Mouse (Mus musculus) R1 (cell line): ENCODE data around the gene Sephs2.
"Not testable (repeated sequence)": the region's sequence is repeated elsewhere in the genome, so short reads cannot be mapped to it uniquely, and the experiment has no call there.

ENCODE experiments used
- DNase-seq: peaks from one replicate; pipeline ENCODE4 v3.0.0-alpha.2; 2018; ENCODE audit warnings: low read depth, low spot score

Gene Sephs2

DNA sequence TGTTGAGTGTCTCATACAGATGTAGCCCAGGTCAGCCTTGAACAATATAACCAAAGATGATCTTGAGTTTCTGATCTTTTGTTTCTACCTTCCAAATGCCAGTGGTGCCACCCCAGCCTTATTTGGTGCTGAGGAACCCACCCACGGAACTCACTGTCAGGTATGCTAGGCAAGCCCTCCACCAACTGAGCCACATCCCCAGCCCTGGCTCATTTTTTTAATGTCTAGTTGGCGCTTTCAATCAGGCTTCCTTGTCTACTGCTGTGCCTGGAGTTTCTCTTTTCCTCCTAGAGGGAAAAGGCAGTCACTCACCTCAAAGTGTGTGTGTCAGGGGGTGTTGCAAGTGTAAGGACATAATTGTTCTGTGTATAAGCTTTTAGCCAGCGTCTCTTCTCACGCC, 2.8 kb downstream of the Sephs2 start:
- no peak for DNase-seq

DNA sequence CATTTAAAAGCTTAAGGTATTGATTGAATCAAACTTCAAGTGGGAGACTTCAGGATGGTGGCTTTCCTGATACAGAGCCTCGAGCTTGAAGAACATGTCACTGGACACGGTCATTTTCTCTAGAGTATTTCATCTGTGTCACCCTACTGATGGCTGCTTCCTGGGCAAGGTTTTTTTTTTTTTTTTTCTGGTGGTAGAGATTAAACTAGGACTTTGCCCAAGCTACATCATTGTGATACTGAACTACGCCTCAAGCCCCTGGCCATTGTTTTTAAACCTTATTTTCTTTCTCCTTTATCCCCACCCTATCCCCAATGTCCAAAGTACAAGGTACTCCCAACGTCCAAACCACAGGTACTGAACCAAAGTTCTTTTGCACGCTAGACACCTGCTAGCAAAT, 3.2 kb downstream of the Sephs2 start:
- no peak for DNase-seq

DNA sequence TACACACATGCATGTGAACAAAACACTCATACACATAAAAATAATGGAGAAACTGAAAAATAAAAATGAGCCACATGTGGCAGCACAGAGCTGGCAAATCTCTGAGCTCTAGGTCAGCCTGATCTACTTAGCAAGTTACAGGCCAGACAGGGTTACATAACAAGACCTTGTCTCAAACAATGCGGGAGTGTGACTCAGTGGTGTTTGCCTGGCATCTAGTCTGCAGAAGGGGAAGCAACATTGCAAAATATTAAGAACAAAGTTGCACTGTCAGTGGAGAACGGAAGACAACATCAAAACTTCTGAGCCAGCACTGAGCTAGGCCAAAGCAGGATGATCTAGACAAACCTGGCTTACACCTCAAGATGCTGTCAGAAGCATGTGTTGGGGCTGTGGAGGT, 3.6 kb downstream of the Sephs2 start:
- DNase-seq, result no peak

DNA sequence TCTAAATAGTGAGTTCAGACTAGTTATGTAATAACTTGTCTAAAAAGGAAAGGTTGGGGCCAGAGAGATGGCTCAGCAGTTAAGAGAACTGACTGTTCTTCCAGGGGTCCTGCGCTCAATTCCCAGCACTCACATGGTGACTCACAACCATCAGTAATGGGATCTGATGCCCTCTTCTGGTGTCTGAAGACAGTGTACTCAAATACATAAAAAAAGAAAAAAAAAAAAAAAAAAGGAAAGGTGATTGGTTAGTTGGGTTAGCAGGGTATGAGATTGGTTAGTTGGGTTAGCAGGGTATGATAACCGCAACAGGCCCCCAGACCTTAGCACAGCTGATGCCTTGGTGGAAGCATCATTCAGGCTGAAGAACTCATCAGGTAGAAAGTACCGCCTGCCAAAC, 10.3 kb downstream of the Sephs2 start:
- DNase-seq, result no peak

DNA sequence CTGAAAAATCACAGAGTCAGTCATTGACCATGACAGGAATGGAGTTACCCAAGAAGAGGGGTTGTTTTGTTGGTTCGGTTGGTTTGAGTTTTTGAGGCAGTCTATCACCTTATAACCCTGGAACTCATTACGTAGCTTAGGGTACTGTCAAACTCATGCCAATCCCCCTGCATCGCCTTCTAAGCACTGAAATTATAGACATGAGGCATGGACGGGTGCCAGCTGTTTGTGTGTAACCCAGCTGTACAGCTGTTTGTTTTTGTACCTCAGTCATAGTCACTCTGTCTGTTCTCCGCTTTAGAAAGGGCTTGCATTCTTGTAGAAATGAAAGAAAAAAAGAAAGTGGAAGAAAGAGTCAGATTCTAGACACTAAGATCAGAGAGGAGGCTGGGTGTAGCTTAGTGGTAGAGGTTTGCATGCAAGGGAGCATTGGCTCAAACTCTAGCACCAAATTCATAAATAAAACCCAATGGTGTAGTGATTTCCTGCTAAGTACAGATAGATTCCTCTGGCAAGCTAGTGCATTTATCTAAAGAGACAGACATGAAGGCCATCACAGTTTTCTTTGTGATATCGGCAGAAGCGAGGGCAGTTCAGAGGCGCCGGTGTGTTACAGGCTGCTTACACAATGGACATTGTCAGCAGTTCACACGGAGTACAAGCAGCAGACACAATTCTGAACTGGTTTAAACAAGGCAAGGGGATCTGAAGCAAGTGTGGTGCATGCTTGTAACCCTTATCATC, 11.5 kb downstream of the Sephs2 start:
- DNase-seq, result no peak

DNA sequence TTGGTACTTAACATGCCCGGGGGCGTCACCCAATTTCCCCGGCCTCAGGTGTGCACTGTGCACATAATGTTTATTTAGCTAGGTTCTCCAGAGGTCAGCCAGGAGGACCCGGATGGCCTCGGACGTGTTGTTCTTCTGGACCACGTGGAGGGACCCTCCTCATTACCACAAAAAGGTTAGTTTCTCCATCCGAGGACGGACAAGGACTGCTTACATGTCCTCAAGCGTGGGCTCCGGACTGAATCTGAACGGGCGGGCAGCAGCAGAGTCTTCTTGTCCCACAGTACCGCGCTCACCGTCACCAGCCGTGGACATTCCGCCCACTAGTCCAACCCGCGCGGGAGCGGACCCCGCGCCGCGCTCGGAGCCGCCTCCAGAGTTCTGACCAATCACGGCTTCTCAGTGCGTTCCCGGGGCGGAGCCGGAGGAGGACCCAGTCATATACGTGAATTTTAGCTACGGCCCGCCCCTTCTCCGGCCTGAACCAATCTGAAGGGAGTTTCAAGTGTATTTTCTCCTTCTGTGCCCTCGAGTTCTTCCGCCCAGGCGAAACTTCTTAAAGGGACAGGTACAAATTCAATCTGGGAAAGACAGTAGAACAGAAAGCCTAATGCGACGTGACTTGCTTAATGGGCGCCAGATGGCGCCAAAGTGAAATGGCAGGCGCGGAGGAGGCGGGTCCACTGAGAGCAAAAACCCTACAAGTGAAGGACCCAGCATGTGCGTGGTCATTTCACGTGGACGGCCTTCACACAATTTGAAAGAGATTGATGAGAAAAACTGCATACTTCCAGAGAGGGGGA, 13.3 kb downstream of the Sephs2 start, which contains the start of gene Dctpp1:
Dctpp1 (minus strand) TSS at position 401 of the 803 bp plus-strand sequence.
- peak; percentile 100 for DNase-seq

DNA sequence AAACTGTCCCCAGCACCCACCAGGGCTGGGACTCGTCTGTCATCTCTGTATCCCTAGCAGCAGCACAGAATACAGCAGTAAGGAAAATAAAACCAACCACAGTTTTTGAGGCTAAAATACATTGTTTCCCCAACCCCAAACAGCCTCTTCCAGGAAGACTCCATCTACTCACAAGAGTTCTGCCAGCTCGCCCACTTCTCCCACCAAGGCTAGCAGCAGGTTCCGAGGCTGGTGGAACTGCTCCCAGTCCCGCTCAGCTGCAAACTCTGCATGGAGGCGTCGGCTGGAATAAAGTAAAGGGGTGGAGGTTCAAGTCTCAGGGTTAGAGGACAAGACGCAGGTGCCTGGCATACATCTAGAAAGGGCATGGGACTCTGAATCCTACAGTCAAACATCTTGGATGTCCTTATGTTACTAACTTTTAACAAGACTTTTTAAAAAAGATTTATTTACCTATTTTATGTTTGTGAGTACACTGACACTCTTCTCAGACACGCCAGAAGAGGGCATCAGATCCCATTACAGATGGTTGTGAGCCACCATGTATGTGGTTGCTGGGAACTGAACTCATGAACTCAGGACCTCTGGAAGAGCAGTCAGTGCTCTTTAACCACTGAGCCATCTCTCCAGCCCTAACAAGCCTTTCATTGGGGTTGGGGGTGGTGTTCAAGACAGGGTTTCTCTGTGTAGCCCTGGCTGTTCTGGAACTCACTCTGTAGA, 14.5 kb downstream of the Sephs2 start:
- DNase-seq, result no peak

DNA sequence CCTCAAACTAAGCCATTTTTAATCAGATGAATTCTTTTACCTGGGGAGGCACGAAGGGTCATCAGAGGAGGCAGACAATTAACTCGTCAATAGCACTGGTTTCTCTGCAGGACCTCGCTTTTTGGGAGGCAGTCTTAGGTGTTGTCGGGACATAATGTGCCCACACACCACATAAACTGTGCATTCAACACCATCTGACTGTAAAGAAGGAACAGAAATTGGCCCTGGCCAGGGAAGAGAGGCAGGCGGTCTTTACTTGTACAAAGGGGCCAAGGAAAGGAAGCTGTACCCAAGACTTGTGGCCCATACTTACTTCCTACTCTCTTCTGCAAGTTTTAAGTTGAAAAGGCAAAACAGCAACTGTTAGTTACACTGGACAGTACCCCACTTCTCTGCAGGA, 17.3 kb downstream of the Sephs2 start:
- no peak for DNase-seq

DNA sequence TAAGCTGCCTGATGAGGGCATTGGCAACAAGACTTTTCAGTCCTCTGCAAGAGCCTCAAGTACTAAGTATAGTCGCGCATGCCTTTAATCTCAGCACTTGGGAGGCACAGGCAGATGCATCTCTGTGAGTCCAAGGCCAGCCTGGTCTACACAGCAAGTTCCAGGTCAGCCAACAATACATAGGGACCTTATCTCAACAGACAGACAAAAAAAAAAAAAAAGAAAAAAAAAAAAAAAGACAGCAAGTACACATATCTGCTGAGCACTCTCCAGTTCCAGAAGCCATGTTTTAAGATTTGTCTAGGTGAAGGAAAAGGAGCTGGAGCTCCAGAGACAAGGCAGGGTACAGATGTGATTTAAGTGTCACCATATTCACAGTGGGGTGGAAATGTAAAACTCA, 17.9 kb downstream of the Sephs2 start:
- DNase-seq, result no peak

DNA sequence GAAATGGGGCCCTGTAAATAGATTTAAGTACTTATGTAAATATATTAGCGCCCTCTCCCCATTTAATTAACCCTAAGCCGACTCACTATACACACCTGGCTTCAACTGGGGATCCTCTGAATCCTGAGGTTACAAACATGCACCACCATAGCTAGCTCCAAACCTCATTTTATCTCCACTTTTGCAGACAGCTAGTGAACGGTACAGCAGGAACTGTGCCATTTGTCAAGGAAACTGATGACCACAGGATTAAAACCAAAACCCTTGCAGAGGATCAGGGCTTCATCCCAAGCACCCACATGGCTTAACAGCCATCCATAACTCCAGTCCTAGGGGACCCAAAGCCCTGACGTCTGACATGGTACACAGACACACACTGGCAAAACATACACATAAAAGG, 18.8 kb downstream of the Sephs2 start:
- no peak for DNase-seq

DNA sequence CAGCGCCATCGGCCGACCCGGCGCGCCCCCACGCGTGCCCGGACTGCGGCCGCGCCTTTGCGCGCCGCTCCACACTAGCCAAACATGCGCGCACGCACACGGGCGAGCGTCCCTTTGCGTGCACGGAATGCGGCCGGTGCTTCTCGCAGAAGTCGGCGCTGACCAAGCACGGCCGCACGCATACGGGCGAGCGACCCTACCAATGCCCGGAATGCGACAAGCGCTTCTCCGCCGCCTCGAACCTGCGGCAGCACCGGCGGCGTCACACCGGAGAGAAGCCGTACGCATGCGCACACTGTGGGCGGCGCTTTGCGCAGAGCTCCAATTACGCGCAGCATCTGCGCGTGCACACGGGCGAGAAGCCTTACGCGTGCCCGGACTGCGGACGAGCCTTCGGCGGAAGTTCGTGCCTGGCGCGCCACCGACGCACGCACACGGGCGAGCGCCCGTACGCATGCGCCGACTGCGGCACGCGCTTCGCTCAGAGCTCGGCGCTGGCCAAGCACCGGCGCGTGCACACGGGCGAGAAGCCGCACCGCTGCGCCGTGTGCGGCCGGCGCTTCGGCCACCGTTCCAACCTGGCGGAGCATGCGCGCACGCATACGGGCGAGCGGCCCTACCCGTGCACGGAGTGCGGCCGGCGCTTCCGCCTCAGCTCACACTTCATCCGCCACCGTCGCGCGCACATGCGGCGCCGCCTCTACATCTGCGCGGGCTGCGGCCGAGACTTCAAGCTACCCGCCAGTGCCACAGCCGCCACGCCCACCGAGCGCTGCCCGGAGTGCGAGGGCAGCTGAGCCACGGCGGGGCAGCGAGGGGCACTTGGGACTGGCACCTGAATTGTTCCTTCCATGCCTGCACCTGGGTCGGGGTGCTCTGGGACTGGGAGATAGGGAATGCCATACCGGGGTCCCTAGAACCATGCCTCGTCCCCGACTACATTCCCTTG, 19.8 kb downstream of the Sephs2 start:
- peak; percentile 97 for DNase-seq

DNA sequence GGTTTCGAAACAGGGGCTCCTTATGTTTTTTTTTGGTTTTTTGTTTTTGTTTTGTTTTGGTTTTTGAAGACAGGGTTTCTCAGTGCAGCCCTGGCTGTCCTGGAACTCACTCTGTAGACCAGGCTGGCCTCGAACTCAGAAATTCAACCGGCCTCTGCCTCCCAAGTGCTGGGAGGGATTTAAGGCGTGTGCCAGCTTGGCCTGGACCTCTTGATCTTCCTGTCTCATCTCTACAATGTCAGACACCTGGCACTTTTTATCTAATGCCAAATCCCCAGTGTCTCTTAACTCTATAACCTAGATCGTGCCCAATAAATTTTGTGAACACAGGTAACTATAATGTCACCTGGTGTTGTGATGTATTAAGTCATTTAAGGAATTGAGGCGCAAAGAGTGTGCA, 20.5 kb downstream of the Sephs2 start:
- DNase-seq, result no peak

DNA sequence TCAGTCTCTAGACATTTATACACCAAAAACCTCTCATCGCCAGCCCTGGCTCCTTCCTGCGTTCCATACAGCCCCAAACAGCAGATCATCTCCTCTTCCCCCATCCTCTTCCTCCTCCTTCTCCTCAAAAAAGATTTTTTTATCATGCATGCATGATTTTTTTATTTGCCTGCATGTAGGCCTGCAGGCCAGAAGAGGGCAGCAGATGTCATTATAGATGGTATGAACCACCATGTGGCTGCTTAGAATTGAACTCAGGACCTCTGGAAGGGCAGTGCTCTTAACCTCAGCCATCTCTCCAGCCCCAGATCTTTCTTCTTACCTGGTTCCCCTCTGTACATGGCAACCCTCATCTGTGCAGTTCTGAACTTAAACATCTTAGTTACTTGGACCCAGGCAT, 21.4 kb downstream of the Sephs2 start:
- DNase-seq, result peak; percentile 69

DNA sequence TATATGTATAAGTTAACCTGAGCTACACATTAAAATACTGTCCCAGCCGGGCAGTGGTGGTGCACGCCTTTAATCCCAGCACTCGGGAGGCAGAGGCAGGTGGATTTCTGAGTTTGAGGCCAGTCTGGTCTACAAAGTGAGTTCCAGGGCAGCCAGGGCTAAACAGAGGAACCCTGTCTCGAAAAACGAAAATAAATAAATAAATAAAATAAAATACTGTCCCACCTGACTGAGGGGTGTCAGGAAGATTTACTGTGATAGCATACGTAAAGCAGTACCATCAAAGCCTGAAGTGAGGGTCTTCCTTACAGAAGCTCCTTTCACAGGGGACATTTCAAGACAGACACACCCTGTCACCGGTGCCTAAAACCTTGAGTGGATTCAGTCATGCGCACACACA, 23.3 kb downstream of the Sephs2 start:
- not testable (repeated sequence) for DNase-seq

DNA sequence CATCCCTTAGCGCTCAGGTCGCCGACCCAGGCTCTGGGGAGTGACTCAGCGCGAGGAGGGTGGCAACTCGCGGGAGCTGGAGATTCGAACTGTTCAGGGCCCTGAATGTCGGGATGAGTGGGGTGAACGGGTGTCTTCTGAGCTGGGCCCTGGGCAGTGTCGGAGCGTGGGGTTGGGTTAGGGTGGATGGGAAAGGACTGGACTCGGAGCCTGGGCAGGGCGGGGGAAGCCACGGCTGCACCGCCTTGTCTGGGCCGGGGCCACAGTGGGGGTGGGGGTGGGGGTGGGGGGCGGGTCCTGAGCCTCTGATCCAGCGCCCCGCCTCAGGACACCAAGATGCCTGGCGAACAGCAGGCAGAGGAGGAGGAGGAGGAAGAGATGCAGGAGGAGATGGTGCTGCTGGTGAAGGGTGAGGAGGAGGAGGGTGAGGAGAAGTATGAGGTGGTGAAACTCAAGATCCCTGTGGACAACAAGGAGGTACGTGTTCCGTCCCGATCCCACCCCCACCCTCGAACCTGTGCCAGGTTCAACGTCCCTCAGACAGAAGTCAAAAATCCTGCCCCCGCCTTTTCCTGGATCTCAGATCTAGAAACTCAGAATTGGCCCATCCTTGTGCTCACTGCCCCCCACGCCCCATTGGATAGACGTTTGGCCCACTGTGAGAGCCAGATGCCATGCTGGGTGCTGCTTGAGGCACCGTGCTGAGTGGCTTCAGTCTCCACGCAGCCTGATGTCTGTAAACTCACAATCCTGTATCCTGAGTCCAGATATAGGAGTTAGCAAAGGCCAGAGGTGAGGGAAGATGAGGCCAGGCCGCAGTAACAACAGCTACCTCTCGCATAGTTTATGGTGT, 29.0 kb downstream of the Sephs2 start:
- no peak for DNase-seq

DNA sequence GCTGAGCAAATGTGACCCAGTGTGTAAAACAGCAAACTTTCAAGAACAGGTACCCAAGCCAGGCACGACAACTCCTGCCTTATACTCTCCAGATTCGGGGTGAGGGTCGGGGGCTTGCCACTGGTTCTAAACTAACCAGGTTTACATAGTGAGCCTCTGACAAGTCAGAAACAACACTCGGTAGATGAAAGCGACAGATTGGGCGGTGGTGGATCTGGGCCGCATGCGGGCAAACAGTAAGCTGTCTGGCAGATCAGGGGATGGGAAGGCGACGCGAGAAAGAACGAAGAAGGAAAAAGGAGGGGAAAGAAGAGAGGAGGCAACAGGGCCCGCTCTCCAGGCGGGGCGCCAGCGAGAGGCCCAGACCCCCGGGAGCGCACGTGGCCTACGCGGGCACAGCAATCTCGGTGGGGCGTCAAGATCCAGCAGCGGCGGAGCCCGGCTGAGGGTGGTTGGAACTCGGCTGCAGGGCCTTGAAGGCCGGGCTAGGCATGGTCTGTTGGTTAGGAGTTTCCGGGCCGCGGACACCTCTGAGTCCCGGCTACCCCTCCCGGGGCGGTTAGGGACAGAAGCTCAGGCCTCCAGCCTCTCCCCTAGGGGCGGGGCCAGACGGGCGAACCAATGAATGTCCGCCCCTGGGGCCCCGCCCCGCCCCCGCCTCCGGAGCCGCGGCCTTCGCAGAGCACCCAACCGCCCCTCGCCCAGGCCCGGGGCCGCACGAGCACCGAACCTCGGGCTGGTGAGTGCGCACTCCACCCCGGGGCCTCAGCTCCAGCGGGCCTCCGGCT, 29.8 kb downstream of the Sephs2 start, which contains the start of gene Zfp771:
Zfp771 (plus strand) TSS at position 405 of the 788 bp plus-strand sequence.
- DNase-seq, result peak; percentile 95

DNA sequence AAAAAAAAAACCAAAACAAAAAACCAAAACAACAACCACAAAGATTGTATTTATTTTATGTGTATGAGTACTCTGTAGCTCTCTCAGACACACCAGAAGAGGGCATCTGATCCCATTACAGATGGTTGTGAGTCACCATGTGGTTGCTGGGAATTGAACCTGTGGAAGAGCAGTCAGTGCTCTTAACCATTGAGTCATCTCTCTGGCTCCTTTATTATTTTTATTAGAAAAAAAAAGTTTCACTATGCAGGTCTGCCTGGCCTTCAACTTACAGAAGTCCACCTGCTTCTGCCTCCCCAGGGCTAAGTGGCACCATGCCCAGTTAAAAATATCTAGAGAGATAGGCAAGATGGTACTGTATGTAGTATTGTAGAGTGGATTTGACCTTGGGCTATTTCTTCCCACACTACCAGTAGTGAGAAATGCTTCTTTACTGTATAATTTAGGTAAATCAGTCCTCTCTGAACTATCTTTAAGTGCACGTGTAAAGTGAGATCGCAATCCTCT, 30.4 kb downstream of the Sephs2 start:
- DNase-seq, result no peak

DNA sequence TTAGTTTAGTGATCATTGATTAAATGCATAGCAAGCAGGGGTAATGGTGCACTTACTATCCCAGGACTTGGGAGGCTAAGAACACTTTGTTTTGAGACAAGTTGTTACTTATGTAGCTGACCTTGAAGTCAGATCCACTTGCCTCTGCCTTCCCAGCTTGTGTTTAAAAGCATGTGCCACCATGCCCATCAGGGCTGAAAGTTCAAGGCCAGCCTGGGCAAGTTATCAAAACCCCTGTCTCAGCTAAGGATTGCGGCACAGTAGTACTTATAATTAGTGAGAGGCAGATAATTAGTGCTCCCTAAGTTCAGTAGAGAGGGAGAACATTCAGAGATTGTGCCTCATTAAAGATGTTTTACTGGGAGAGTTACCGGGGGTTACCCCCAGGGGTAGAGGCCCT, 39.1 kb downstream of the Sephs2 start:
- DNase-seq, result no peak

DNA sequence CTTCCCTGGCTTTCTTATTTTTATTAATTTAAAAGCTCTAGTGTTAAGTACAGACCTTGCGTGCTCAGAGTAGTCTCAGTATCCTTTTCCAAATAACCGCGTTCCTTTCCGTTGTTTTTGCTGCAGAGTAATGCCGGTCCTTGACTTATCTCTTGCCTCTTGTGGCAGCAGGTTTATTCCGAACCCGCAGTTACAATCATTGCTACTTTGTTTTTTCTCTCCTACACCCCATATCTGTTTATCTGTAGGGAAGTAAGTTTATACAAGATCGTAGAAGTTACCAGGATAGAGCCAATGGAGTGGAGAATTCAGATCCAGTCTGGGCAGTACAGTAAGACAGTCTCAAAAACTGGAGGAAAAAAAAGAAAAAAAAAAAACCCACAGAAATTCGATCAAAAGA, 40.1 kb downstream of the Sephs2 start:
- DNase-seq, result no peak
